Mouse (Mus musculus): ENCODE measurements around the gene Miga1. TPM values are rescaled to one million over a fixed set of nuclear protein-coding genes. Genes with fewer than 3 reads are reported as not detected.

The Miga1 gene
- polyA plus RNA-seq, 1 experiment from 2014 or later, result 14.6 TPM

- DNase-seq (ENCODE audit: low spot score), result peak; percentile 25
- TF ChIP-seq CTCF (IDR thresholded peaks at IDR 0.05; ENCODE audit: low read depth), result no peak
- Histone ChIP-seq H3K4me2 (ENCODE audit: low read length) (no peak overlapping the region), H3K27me3 (ENCODE audit: insufficient read depth, low read length) (no peaks in the 10 kb centered on the region), H3K36me3 (ENCODE audit: insufficient read depth, low read length) (0 out of 2 replicates have a peak, but pooled peaks cover 6% of the 10 kb centered on the region), H3K9me3 (replicated peaks; ENCODE audit: low read length) (no peaks in the 10 kb centered on the region), H3K27ac (no peak overlapping the region), H3K4me3 (replicated peaks; ENCODE audit: low read depth, low read length) (no peak overlapping the region), H3K4me1 (replicated peaks; ENCODE audit: insufficient read depth, low read length) (no peaks in the 10 kb centered on the region; the same call in 1 of the 2 replicates), H3K9ac (ENCODE audit: low read depth, low read length) (no peak overlapping the region)
- 42% methylated on average over 5 of the region's 5 CpGs for WGBS
- no peak for ATAC-seq (replicated peaks; ENCODE audit: low FRiP score, low read depth)
Measured at GRCm38 (mm10) chr3:152355361-152355760, 15.2 kb upstream of the Miga1 start.

- 84% methylated on average over 10 of the region's 10 CpGs for WGBS
- no peak for DNase-seq (ENCODE audit: low spot score)
Measured at GRCm38 (mm10) chr3:152353434-152354177, 13.4 kb upstream of the Miga1 start.

DNA sequence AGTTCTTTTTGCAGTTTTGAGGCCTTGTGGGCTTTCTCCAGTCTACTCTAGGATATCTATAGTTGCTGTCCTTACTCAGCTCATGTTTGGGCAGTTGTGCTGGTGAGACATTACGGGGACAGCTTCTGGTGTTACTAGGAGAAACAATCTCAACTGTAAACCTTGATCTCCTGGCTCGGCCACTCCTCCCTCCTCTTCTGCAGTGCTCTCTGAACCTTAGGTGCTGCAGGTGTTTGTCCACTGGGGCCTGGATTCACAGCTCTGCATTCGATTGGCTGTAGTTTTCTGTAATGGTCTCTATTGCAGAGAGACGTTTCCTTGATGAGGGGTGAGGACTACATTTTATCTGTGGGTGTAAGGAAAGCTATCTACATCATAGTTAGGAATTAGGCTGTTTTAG is 12.1 kb upstream of the Miga1 start:
- peaks cover 2% of the 10 kb centered on the region; the same call in 1 of the 2 replicates for H3K4me1 ChIP-seq (replicated peaks; ENCODE audit: insufficient read depth, low read length)
- H3K27ac ChIP-seq, result no peak overlapping the region
- DNase-seq (ENCODE audit: low spot score) (no peak), ATAC-seq (replicated peaks; ENCODE audit: low FRiP score, low read depth) (no peak)
- H3K4me3 ChIP-seq (replicated peaks; ENCODE audit: low read depth, low read length), result no peak overlapping the region
- no peaks in the 10 kb centered on the region for H3K27me3 ChIP-seq (ENCODE audit: insufficient read depth, low read length)
- 68% methylated on average over 4 of the region's 4 CpGs for WGBS
- 0 out of 2 replicates have a peak, but pooled peaks cover 2% of the 10 kb centered on the region for H3K36me3 ChIP-seq (ENCODE audit: insufficient read depth, low read length)
- no peak overlapping the region for H3K9ac ChIP-seq (ENCODE audit: low read depth, low read length)
- no peaks in the 10 kb centered on the region for H3K9me3 ChIP-seq (replicated peaks; ENCODE audit: low read length)
- H3K4me2 ChIP-seq (ENCODE audit: low read length), result no peak overlapping the region
- no peak for TF ChIP-seq CTCF (IDR thresholded peaks at IDR 0.05; ENCODE audit: low read depth)

More at GRCm38 (mm10) chr3:152353434-152354177, 13.4 kb upstream of the Miga1 start:
- TF ChIP-seq CTCF (IDR thresholded peaks at IDR 0.05; ENCODE audit: low read depth), result no peak
- 0 out of 2 replicates have a peak, but pooled peaks cover 5% of the 10 kb centered on the region for H3K36me3 ChIP-seq (ENCODE audit: insufficient read depth, low read length)
- no peak overlapping the region for H3K9ac ChIP-seq (ENCODE audit: low read depth, low read length)
- no peak overlapping the region for H3K4me2 ChIP-seq (ENCODE audit: low read length)
- no peak for ATAC-seq (replicated peaks; ENCODE audit: low FRiP score, low read depth)
- H3K4me1 ChIP-seq (replicated peaks; ENCODE audit: insufficient read depth, low read length), result no peaks in the 10 kb centered on the region; the same call in 1 of the 2 replicates
- no peaks in the 10 kb centered on the region for H3K9me3 ChIP-seq (replicated peaks; ENCODE audit: low read length)
- H3K27me3 ChIP-seq (ENCODE audit: insufficient read depth, low read length), result no peaks in the 10 kb centered on the region
- no peak overlapping the region for H3K27ac ChIP-seq
- no peak overlapping the region for H3K4me3 ChIP-seq (replicated peaks; ENCODE audit: low read depth, low read length)

- Histone ChIP-seq H3K36me3 (ENCODE audit: insufficient read depth, low read length) (no peaks in the 10 kb centered on the region), H3K27me3 (ENCODE audit: insufficient read depth, low read length) (no peaks in the 10 kb centered on the region), H3K4me3 (replicated peaks; ENCODE audit: low read depth, low read length) (no peak overlapping the region), H3K9ac (ENCODE audit: low read depth, low read length) (no peak overlapping the region), H3K9me3 (replicated peaks; ENCODE audit: low read length) (no peaks in the 10 kb centered on the region), H3K27ac (no peak overlapping the region), H3K4me2 (ENCODE audit: low read length) (no peak overlapping the region), H3K4me1 (replicated peaks; ENCODE audit: insufficient read depth, low read length) (peaks cover 4% of the 10 kb centered on the region; the same call in 1 of the 2 replicates)
- TF ChIP-seq CTCF (IDR thresholded peaks at IDR 0.05; ENCODE audit: low read depth), result no peak
- ATAC-seq (replicated peaks; ENCODE audit: low FRiP score, low read depth) (no peak), DNase-seq (ENCODE audit: low spot score) (no peak)
- 78% methylated on average over 5 of the region's 5 CpGs for WGBS
Measured at GRCm38 (mm10) chr3:152350966-152351365, 10.8 kb upstream of the Miga1 start.

DNA sequence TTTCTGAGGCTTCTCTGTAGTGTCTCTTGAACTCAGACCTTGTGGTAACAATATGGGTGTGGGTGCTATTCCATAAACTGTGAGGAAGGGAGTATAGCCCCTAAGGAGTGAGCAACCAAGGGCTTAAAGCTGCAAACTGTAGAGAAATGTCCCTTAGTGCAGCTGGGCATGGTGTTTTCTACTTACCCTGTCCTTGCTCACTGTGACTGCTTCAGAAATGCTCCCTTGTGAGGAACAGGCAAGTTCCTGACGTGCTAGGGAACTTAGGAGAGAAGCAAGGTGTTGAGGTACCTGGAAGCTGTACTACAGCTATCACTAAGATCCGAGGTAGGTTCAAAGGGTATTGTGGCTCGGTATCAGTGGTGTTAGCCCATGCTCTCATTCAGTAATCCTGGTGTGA is 10.2 kb upstream of the Miga1 start:
- H3K27me3 ChIP-seq (ENCODE audit: insufficient read depth, low read length), result no peaks in the 10 kb centered on the region
- DNase-seq (ENCODE audit: low spot score) (no peak), ATAC-seq (replicated peaks; ENCODE audit: low FRiP score, low read depth) (no peak)
- H3K9ac ChIP-seq (ENCODE audit: low read depth, low read length), result no peak overlapping the region
- TF ChIP-seq CTCF (IDR thresholded peaks at IDR 0.05; ENCODE audit: low read depth), result no peak
- H3K4me2 ChIP-seq (ENCODE audit: low read length), result no peak overlapping the region
- no peak overlapping the region for H3K4me3 ChIP-seq (replicated peaks; ENCODE audit: low read depth, low read length)
- no peak overlapping the region for H3K27ac ChIP-seq
- no peaks in the 10 kb centered on the region for H3K36me3 ChIP-seq (ENCODE audit: insufficient read depth, low read length)
- WGBS, result 64% methylated on average over 3 of the region's 3 CpGs
- H3K4me1 ChIP-seq (replicated peaks; ENCODE audit: insufficient read depth, low read length), result peaks cover 4% of the 10 kb centered on the region; the same call in 1 of the 2 replicates
- no peaks in the 10 kb centered on the region for H3K9me3 ChIP-seq (replicated peaks; ENCODE audit: low read length)

- Histone ChIP-seq H3K4me2 (ENCODE audit: low read length) (no peak overlapping the region), H3K9me3 (replicated peaks; ENCODE audit: low read length) (no peaks in the 10 kb centered on the region), H3K27ac (no peak overlapping the region)
Measured at GRCm38 (mm10) chr3:152348011-152348830, 8.0 kb upstream of the Miga1 start.

More at GRCm38 (mm10) chr3:152348011-152348830, 8.0 kb upstream of the Miga1 start:
- no peak for ATAC-seq (replicated peaks; ENCODE audit: low FRiP score, low read depth)
- H3K4me1 ChIP-seq (replicated peaks; ENCODE audit: insufficient read depth, low read length), result peaks cover 4% of the 10 kb centered on the region; the same call in 1 of the 2 replicates
- H3K36me3 ChIP-seq (ENCODE audit: insufficient read depth, low read length), result no peaks in the 10 kb centered on the region
- no peak for DNase-seq (ENCODE audit: low spot score)
- no peaks in the 10 kb centered on the region for H3K27me3 ChIP-seq (ENCODE audit: insufficient read depth, low read length)
- H3K9ac ChIP-seq (ENCODE audit: low read depth, low read length), result no peak overlapping the region
- H3K4me3 ChIP-seq (replicated peaks; ENCODE audit: low read depth, low read length), result no peak overlapping the region
- TF ChIP-seq CTCF (IDR thresholded peaks at IDR 0.05; ENCODE audit: low read depth), result no peak
- WGBS, result 89% methylated on average over 10 of the region's 10 CpGs

All from kidney, postnatal 0 days (tissue).